15 mouse cellular contexts compared by ENCODE assay signal in genomic region chrX:68761606-68762005, GRCm38 (mm10). TPM values are rescaled to one million over a fixed set of nuclear protein-coding genes. Genes with fewer than 3 reads are reported as not detected.
DNase-seq lines count a peak whose midpoint lies in the region.
"Had no signal": no experiment of that assay in that cellular context is flagged by ENCODE, and none has a peak within 500 bp of the region (broad histone marks: within the 10 kb centered on the region; RNA-seq: fewer than 3 reads in every experiment).

TSS of gene Fmr1nb (plus strand) at chrX:68761839.

- DNase-seq in right cerebral cortex, postnatal 25 days, result peak; percentile 1
- DNase-seq in right cerebral cortex, adult 18-20 months, result no peak
- DNase-seq in ES-CJ7 (ENCODE audit: low read depth, low spot score), result peak; percentile 79
- peak; percentile 0 for DNase-seq in T-cell, adult 2 months (ENCODE audit: low spot score)
- DNase-seq in yolk sac, embryonic 10.5 days (ENCODE audit: low spot score), result peak; percentile 73
- no peak for DNase-seq in embryo, embryonic 10.5 days (ENCODE audit: low spot score)
- DNase-seq in gastrocnemius, postnatal 36 days, result no peak
- DNase-seq: cerebellum, adult 11 months; cerebellum, adult 9-10 months; cerebellum, postnatal 25 days; gastrocnemius, postnatal 14 days; heart, postnatal 10 days; heart, postnatal 4 days had no signal

- intact Hi-C loops in gastrocnemius, postnatal 36 days (cut with DNase I), result no loop called here

RNA-seq across cellular contexts. Expression of gene Fmr1nb, which starts in this region (rescaled TPM):
- total RNA-seq in gastrocnemius, postnatal 36 days (2021), result not detected
- total RNA-seq: gastrocnemius, adult 18-20 months; gastrocnemius, postnatal 14 days; granulocyte monocyte progenitor cell, adult 5-6 weeks had no signal

Comparison
In these comparisons a context has a peak if more than half of its experiments do, and no peak if none do; other contexts are left out.
1. DNase-seq: peak in right cerebral cortex, postnatal 25 days (single experiment), ES-CJ7 (single experiment), T-cell, adult 2 months (single experiment) and yolk sac, embryonic 10.5 days (single experiment); none in right cerebral cortex, adult 18-20 months (single experiment), embryo, embryonic 10.5 days (single experiment) and gastrocnemius, postnatal 36 days (0 of 2).